Mouse (Mus musculus) small intestine, adult 2 months (tissue): Measurements from ENCODE around the gene Fmr1nb. TPM values are rescaled to one million over a fixed set of nuclear protein-coding genes. Genes with fewer than 3 reads are reported as not detected.
"Not testable (repeated sequence)": the region's sequence is repeated elsewhere in the genome, so short reads cannot be mapped to it uniquely, and the experiment has no call there.

ENCODE experiments used
- H3K27ac ChIP-seq: fragments of 200-500 bp; 2 replicates; pipeline ENCODE4 v1.5.1; 2012; ENCODE audit warnings: low read depth, low read length, control low read depth, inconsistent platforms; ENCODE audit not compliant: insufficient read depth
- H3K27me3 ChIP-seq: fragments of 200-500 bp; 2 replicates; pipeline ENCODE4 v1.6.1; 2012; ENCODE audit warnings: mild to moderate bottlenecking, moderate library complexity, low read length, inconsistent platforms; ENCODE audit not compliant: control insufficient read depth, insufficient read depth
- H3K36me3 ChIP-seq: fragments of 200-500 bp; 2 replicates; pipeline ENCODE4 v1.6.1; 2012; ENCODE audit warnings: mild to moderate bottlenecking, low read length, control low read depth, inconsistent platforms; ENCODE audit not compliant: control insufficient read depth, insufficient read depth
- H3K4me1 ChIP-seq: fragments of 200-500 bp; 2 replicates; pipeline ENCODE4 v1.6.1; 2012; ENCODE audit warnings: low read length, inconsistent platforms, mixed read lengths; ENCODE audit not compliant: control insufficient read depth, insufficient read depth, insufficient read length
- H3K4me3 ChIP-seq: fragments of 200-500 bp; 2 replicates; pipeline ENCODE4 v1.5.1; 2012; ENCODE audit warnings: low read depth, mild to moderate bottlenecking, control low read depth, inconsistent platforms, low read length, moderate library complexity
- CTCF ChIP-seq: fragments of 200-500 bp; IDR thresholded peaks from 2 replicates; pipeline ENCODE4 v1.5.1; 2012; ENCODE audit warnings: low read depth, mild to moderate bottlenecking, control low read depth, inconsistent platforms, low read length, moderate library complexity, mixed read lengths; ENCODE audit not compliant: insufficient replicate concordance, insufficient read length; ENCODE audit errors: extremely low read depth
- POLR2A ChIP-seq: fragments of 200-500 bp; IDR thresholded peaks from 2 replicates; pipeline ENCODE4 v1.6.1; 2012; ENCODE audit warnings: low read depth, mild to moderate bottlenecking, control low read depth, inconsistent platforms, low read length, moderate library complexity
- WGBS: fragments of 180-500 bp; shearing (Covaris S2); methylation state at CpG from one replicate; pipeline ENCODE4 v1.1.7; 2018; 5-methylcytosine and 5-hydroxymethylcytosine counted together
- polyA plus RNA-seq: library from polyadenylated mRNA; depleted of rRNA; stranded (reverse); fragments of >200 nt; gene quantifications from 2 replicates; pipeline ENCODE4 v1.2.3, GENCODE M21; 2012; rRNA removed

Gene Fmr1nb
- 1.7 TPM in 1 of 2 replicates, not detected in the other for polyA plus RNA-seq

DNA sequence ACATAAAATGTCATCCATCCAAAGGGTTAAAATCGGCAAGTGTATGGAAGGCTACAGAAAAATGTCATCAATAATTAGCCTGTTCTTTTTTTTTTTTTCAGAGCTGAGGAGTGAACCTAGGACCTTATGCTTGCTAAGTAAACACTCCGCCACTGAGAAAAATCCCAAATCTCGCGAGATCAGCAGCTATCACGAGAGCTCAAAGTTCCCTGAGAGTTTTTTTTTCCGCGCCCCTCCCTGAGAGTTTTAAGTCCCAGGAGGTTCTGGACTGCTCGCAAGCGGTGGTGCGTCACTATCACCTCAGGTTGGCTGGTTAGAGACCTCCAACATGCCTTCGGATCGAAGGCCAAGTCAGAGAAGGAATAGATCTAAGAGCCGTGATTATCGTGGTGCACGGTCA is at the start of gene Fmr1nb:
Gene Fmr1nb, plus strand, starts transcription at position 234 of the 400 bp plus-strand sequence.
- Histone ChIP-seq H3K4me3 (no peak within 1 kb of the TSS), H3K4me1 (no peaks in the 10 kb centered on the region), H3K27ac (no peak within 1 kb of the TSS), H3K36me3 (no peaks in the 10 kb centered on the region), H3K27me3 (no peaks in the 10 kb centered on the region)
- WGBS, result 84% methylated on average over 15 of the region's 15 CpGs
- TF ChIP-seq POLR2A (no peak), CTCF (no peak)

GRCm38 (mm10) chrX:68736902-68737301 is 24.7 kb upstream of the Fmr1nb start:
- 63% methylated on average over 1 of the region's 1 CpGs for WGBS
- no peak overlapping the region for H3K27ac ChIP-seq
- H3K4me1 ChIP-seq, result no peaks in the 10 kb centered on the region
- no peak overlapping the region for H3K4me3 ChIP-seq
- TF ChIP-seq POLR2A, result no peak
- no peak for TF ChIP-seq CTCF
- no peaks in the 10 kb centered on the region for H3K27me3 ChIP-seq
- H3K36me3 ChIP-seq, result no peaks in the 10 kb centered on the region

GRCm38 (mm10) chrX:68740088-68740487 is 21.6 kb upstream of the Fmr1nb start:
- Histone ChIP-seq H3K4me1 (no peaks in the 10 kb centered on the region), H3K4me3 (no peak overlapping the region), H3K27ac (no peak overlapping the region), H3K36me3 (no peaks in the 10 kb centered on the region), H3K27me3 (no peaks in the 10 kb centered on the region)
- 52% methylated on average over 2 of the region's 2 CpGs for WGBS
- TF ChIP-seq POLR2A, result no peak
- TF ChIP-seq CTCF, result no peak

DNA sequence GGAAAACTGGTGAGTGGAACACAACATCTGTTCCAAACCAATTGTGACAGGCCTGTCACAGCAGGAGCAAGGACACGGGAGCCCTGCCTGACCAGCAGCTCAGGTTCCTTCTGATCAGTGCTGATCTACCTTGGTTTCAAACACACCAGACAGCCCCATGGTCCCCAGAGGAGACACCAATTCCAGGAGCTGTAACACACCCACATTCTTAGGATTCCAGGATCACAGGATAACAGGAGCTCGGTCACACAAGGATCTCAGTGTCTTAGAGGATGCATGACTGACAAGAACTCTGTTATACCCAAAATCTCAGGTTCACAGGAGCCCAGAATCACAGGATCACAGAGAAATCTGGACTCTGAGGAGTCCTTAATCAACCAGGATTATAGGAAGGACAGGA is 58.8 kb downstream of the Fmr1nb start:
- not testable (repeated sequence) for H3K36me3 ChIP-seq, H3K4me1 ChIP-seq, H3K27me3 ChIP-seq, H3K4me3 ChIP-seq, H3K27ac ChIP-seq
- WGBS, result 16% methylated on average over 2 of the region's 2 CpGs

DNA sequence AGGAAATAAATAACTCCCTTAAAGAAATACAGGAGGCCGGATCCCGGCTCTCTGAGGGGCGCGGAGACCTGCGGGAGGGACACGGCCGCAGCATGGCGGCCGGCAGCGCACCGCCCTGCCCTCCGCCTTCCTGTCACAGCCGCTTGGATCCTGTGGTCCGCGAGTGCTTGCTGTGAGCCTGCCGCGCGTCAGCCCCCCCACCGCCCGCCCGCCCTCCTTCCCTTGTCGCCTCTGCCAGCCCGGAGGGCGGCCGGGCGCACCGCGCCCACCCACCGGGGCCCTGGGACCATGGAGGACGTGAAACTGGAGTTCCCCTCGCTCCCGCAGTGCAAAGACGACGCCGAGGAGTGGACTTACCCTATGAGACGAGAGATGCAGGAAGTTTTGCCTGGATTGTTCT is 59.4 kb downstream of the Fmr1nb start, which contains the start of gene Gm14698:
Gene Gm14698, plus strand, starts transcription at position 35 of the 400 bp plus-strand sequence.
- H3K36me3 ChIP-seq, H3K27ac ChIP-seq, H3K4me3 ChIP-seq, H3K4me1 ChIP-seq, H3K27me3 ChIP-seq: not testable (repeated sequence)
- WGBS, result 13% methylated on average over 27 of the region's 36 CpGs

DNA sequence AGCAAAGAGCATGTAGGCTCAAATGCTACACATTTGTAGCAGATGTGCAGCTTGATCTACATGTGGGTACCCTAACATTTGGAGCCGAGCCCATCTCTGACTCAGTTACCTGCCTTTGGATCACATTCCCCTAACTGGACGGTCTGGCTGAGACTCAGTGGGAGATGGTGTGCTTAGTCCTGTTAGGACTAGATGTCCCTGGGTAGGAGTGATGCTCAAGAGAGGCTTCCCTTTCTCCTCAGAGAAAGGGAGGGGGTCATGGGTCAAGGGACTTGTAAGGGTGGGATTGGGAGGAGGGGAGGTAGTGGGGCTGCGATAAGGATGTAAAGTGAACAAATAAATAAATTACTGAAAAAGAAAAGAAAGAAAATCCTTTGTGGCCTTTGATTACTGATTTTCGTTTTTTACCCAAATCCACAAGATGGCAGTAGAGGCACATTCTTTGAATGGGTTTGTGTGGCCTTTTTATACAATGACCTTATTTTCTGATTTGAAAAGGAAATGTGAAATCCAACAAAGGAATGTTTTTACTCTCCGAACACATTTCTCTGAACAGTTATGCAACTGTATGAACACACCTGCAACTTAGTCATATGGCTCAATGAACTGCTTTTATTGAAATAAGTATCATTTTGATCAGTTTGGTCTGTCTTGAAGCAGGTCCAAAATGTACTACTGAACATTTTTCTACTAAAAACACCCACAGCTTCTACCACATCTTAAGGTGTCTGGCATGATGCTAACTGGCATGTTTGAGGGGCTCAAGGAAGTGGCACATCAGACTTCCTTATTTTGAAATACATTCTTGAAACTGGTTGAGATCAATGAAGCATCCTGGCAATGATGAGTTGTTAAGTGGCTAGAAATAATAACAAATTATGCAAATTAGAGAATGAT is 78.2 kb downstream of the Fmr1nb start:
- Histone ChIP-seq H3K27me3 (no peaks in the 10 kb centered on the region), H3K27ac (no peak overlapping the region), H3K4me3 (no peak overlapping the region), H3K36me3 (no peaks in the 10 kb centered on the region), H3K4me1 (no peaks in the 10 kb centered on the region)
- 17% methylated on average over 5 of the region's 5 CpGs for WGBS
- no peak for TF ChIP-seq CTCF
- no peak for TF ChIP-seq POLR2A

Other genes starting within 250 kb of the Fmr1nb start
- gene Fmr1, start 83.3 kb upstream of the Fmr1nb start, polyA plus RNA-seq, result 2.1 and 7.5 TPM in 2 replicates
- 0.03 and 0.09 TPM in 2 replicates for gene Gm14698, start 59.3 kb downstream of the Fmr1nb start, polyA plus RNA-seq
- not detected in 2 replicates for gene Gm6812, start 131.2 kb downstream of the Fmr1nb start, polyA plus RNA-seq